Mouse (Mus musculus) layer of hippocampus, adult 2 months (tissue): Measurements from ENCODE around the gene Dpy30. TPM values are rescaled to one million over a fixed set of nuclear protein-coding genes. Genes with fewer than 3 reads are reported as not detected.
"Not testable (repeated sequence)": the region's sequence is repeated elsewhere in the genome, so short reads cannot be mapped to it uniquely, and the experiment has no call there.

Source experiments
- DNase-seq, 2 experiments: peaks; one replicate each; pipeline ENCODE4 v3.0.0; 2022; ENCODE audit warnings: low spot score in 2 of 2
- H3K27ac ChIP-seq: fragments of 200-600 bp; 2 replicates; pipeline ENCODE4 v1.8.1; 2022
- H3K4me3 ChIP-seq: fragments of 200-600 bp; 2 replicates; pipeline ENCODE4 v1.8.1; 2022; ENCODE audit warnings: mild to moderate bottlenecking
- CTCF ChIP-seq: fragments of 200-600 bp; conservative IDR thresholded peaks from 2 replicates; pipeline ENCODE4 v1.8.1; 2022; ENCODE audit warnings: antibody characterized with exemption, mild to moderate bottlenecking, moderate library complexity
- total RNA-seq, 2 experiments: library from RNA; stranded (reverse); gene quantifications; 2 replicates each; pipeline ENCODE4 v1.2.3; 2021

Gene Dpy30
- total RNA-seq, 2 experiments from 2014 or later = 49.0 to 53.1 TPM

- Histone ChIP-seq H3K27ac (peak overlapping the region; percentile 92), H3K4me3 (peak overlapping the region; percentile 63)
- no peak for DNase-seq
- no peak for TF ChIP-seq CTCF
Observed at GRCm38 (mm10) chr17:74315445-74316308, 8.1 kb downstream of the Dpy30 start.

- no peak for DNase-seq
- no peak for TF ChIP-seq CTCF
- Histone ChIP-seq H3K4me3 (no peak overlapping the region), H3K27ac (no peak overlapping the region)
Observed at GRCm38 (mm10) chr17:74306021-74306420, 17.7 kb downstream of the Dpy30 start.

DNA sequence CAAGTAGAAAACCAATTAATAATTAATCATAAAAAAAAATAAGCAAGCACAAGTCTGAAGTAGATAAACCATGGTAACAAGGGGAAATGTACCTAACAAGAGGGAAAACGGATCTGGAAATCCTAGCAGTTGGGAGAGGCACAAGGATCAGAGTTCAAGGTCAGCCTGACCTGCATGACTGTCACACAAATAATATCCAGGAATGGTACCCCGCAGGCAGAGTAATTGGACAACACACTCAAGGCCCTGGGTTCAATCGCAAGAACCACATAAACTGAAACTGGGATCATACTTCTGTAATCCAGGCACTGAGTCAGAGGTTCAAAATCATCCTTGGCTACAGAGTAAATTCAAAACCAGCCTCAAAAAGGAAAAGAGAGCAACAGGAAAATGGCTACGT is 18.1 kb downstream of the Dpy30 start:
- no peak overlapping the region for H3K4me3 ChIP-seq
- H3K27ac ChIP-seq = no peak overlapping the region
- no peak for DNase-seq
- no peak for TF ChIP-seq CTCF

GRCm38 (mm10) chr17:74304060-74304459 is 19.7 kb downstream of the Dpy30 start:
- DNase-seq = no peak
- H3K4me3 ChIP-seq = no peak overlapping the region
- H3K27ac ChIP-seq = no peak overlapping the region
- no peak for TF ChIP-seq CTCF

GRCm38 (mm10) chr17:74300089-74300488 is 23.7 kb downstream of the Dpy30 start:
- H3K4me3 ChIP-seq = no peak overlapping the region
- H3K27ac ChIP-seq = no peak overlapping the region
- no peak for TF ChIP-seq CTCF
- DNase-seq = no peak

DNA sequence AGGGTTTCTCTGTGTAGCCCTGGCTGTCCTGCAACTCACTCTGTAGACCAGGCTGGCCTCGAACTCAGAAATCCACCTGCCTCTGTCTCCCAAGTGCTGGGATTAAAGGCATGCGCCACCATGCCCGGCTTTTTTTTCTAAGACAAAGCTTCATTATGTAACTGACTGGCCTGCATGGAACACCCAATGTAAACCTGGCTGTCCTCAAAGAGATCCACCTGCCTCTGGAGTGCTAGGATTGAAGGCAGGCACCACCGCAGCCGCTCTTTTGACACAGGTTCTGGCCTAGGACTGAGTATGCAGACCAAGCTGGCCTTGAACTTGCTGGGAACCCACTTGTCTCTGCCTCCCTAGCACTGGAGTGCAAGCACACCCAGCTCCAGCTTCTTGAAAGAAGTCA is 26.8 kb downstream of the Dpy30 start:
- not testable (repeated sequence) for DNase-seq, H3K27ac ChIP-seq, H3K4me3 ChIP-seq

DNA sequence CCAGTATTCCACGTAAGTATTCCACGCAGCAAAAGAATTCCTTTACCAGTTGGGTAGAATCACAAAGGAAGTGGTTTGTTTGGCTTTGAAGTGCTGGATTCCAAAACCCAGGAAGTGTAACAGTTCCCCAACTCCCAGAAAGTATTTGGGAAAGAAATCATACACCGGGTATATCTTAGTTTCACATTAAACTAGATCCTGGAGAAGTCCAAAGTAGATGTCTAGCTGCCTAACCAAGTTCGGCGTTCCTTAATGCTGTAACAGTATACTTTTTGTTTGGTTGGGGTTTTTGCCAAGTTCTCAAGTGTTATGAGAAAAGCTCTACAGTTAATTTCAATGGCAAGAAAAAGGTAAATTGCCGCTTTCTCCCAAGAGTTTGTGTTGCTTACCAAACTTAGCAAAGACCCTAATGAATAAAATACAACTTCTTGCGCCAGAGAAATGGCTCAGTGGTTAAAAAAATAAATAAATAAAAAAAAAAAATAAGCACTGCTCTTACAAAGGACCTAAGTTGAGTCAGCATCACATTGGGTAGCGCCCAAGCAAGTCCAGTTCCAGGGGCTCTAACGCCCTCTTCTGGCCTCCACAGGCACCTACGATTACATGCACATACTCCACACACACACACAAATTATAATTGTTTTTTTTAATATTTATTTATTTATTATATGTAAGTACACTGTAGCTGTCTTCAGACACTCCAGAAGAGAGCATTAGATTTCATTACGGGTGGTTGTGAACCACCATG is 27.5 kb downstream of the Dpy30 start:
- peak; percentile 68 for TF ChIP-seq CTCF
- peak overlapping the region; percentile 99 for H3K27ac ChIP-seq
- no peak for DNase-seq
- peak overlapping the region; percentile 89 for H3K4me3 ChIP-seq

DNA sequence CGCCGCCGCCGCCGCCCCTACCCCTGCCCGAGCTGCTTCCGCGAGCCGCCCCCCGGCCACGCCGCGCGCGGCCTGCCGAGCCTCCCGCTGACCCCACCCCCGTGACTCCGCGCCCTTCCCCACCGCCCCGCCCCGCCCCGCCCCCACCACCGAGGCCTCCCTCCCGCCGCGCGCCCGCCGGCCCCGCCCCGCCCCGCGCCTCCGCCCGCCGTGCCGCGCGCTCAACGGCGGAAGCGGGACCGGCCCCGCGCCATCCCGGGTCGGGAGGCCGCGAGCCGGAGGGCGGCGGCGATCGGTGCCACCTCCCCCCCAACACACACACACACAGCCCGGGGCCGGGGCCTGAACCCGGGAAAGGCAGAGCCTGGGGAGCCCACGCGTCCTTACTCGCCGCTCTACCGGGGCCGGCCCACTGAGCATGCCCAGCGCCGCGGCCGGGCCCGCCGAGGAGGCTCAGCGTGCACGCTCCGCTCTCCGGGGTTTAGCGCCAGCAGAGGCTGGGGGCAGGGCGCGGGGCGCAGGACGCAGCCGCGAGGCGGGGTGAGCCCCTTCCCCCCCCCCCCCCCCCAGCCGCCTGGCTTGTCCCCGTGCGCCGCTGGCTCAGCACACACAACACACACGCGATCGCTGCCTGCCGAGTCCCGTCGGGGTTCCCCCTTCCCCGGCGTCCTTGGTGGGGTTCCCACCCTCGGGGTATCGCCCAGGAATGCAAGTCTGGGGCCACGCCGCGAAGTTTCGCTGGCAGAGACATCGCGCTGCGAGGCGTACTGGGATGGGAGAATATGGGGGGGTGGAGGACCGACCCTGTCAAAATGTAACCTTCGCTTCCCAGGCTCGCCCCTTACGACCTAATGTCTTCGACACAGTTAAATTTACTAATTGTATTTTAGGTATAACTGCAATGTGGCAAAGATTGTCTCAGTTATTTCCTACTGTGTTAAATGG is 28.4 kb downstream of the Dpy30 start, which contains the start of gene Memo1:
Gene Memo1 (minus strand): TSS at position 496 of the 945 bp plus-strand sequence.
- peak; percentile 79 to 85 for DNase-seq
- no peak for TF ChIP-seq CTCF
- Histone ChIP-seq H3K4me3 (peak within 1 kb of the TSS; percentile 89), H3K27ac (peak within 1 kb of the TSS; percentile 99)

GRCm38 (mm10) chr17:74294426-74295025 is 29.2 kb downstream of the Dpy30 start:
- peak; percentile 69 to 74 for DNase-seq
- peak; percentile 13; the same call in 1 of the 2 replicates for TF ChIP-seq CTCF
- peak overlapping the region; percentile 79 for H3K4me3 ChIP-seq
- peak overlapping the region; percentile 90 for H3K27ac ChIP-seq

DNA sequence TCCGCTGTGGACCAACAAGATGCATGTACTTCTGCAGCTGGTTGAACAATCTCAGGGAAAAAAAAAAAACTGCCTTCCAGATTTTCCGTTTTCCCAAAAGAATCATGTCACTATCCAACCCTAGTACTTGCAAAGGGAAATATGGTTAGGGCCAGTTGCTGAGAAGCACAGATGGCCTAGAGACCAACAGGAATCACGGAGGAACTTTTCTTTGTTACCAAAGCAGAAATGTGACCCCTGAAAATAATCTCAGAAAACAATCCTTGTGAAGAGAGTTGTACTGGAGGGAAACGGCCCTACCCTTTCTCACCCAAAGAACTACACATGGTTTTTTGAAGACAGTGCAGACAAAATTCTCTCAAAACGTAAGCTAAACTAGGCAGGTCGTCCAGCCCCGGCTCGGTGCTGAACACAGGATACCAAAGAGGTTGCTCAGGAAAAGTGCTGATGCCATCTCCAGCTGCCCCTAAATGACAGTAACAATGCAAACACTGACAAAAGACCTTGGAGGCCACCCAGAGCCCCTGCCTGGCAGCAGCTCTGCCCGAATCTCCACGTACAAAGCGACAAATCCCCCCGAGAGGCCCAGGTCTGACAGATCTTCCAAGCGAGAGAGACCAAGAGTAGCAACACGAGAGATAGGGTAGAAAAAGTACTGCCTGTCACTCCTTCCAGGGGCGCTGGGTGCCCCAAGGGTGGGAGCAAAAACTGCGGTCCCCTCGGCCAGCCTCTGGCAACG is 29.9 kb downstream of the Dpy30 start:
- H3K27ac ChIP-seq = peak overlapping the region; percentile 90
- no peak for DNase-seq
- peak overlapping the region; percentile 79 for H3K4me3 ChIP-seq
- no peak for TF ChIP-seq CTCF

DNA sequence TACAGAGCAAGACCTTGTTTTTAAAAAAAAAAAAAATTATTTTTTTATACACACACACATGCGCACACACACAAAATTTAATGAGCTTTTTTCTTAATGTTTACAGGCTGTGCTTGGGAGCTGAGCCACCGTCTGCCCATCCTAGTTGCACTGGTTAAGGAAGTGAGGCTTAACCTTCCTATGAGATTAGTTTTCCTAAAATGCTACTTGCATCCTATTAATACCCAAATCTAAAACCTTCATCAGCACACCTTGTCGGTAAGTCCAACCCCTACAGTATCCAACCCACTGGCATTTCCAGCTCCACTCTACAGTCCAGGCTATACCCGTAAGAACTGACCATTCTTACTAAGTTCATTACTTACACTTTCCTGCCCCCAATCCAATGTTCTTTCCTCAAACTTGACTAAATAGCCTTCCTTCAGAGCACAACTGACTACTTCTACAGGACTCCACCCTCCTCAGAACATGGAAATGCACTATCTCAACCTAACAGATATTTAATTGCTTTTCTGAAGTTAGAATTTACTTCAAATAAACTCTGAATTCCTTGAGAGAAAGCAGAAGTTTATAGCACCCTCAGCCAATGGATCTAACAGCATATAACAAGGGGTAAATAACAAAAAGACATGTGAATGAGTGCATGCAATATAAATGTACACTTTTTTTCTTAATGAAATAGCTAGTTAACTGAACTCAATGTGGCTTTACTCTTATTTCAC is 31.9 kb downstream of the Dpy30 start:
- H3K4me3 ChIP-seq = no peak overlapping the region
- H3K27ac ChIP-seq = no peak overlapping the region
- no peak for TF ChIP-seq CTCF
- DNase-seq = no peak
